Comparison of ENCODE assay signal across 17 mouse cellular contexts in genomic region chr13:102878631-102879030, GRCm38 (mm10).
A peak's percentile ranks its signal among the peaks of the same experiment; 100 is the strongest.
DNase-seq lines count a peak whose midpoint lies in the region; ATAC-seq and TF ChIP-seq lines count a peak whose summit lies in the region.
"Had no signal": no experiment of that assay in that cellular context is flagged by ENCODE, and none has a peak within 500 bp of the region (broad histone marks: within the 10 kb centered on the region; RNA-seq: fewer than 3 reads in every experiment).

No protein-coding gene starts in this region.

- 27% methylated on average over 6 of the region's 6 CpGs for WGBS in heart, embryonic 13.5 days
- WGBS in lung, postnatal 0 days = 21% methylated on average over 6 of the region's 6 CpGs
- 69% methylated on average over 6 of the region's 6 CpGs for WGBS in small intestine, adult 2 months
- 81% methylated on average over 6 of the region's 6 CpGs for WGBS in hindbrain, embryonic 14.5 days

- ATAC-seq in heart, embryonic 13.5 days (ENCODE audit: extremely low read depth, insufficient number of reproducible peaks, low FRiP score, low TSS enrichment) = no peak
- no peak for ATAC-seq in lung, postnatal 0 days
- no peak for ATAC-seq in hindbrain, embryonic 14.5 days (ENCODE audit: low FRiP score)
- ATAC-seq: forebrain, postnatal 0 days; inflammation-experienced regulatory T-cells, adult 6 months had no signal

- no peak overlapping the region for H3K4me3 ChIP-seq in heart, embryonic 13.5 days
- no peak overlapping the region for H3K4me3 ChIP-seq in lung, postnatal 0 days (ENCODE audit: low read depth, low read length)
- H3K4me3 ChIP-seq in small intestine, adult 2 months (ENCODE audit: low read depth, low read length) = no peak overlapping the region
- no peak overlapping the region for H3K4me3 ChIP-seq in hindbrain, embryonic 14.5 days (replicated peaks; ENCODE audit: low read length)
- H3K4me3 ChIP-seq: liver, embryonic 13.5 days; midbrain, embryonic 10.5 days; neural tube, embryonic 13.5 days had no signal

- TF ChIP-seq EP300 in lung, postnatal 0 days (IDR thresholded peaks at IDR 0.05) = no peak

- TF ChIP-seq CTCF in lung, postnatal 0 days (IDR thresholded peaks at IDR 0.05) = no peak
- TF ChIP-seq CTCF in small intestine, adult 2 months (IDR thresholded peaks at IDR 0.05; ENCODE audit: extremely low read depth, insufficient read length, insufficient replicate concordance, low read depth, low read length) = no peak

- no peaks in the 10 kb centered on the region for H3K36me3 ChIP-seq in heart, embryonic 13.5 days
- H3K36me3 ChIP-seq in lung, postnatal 0 days (ENCODE audit: insufficient read depth, low read length) = no peaks in the 10 kb centered on the region
- no peaks in the 10 kb centered on the region for H3K36me3 ChIP-seq in small intestine, adult 2 months (ENCODE audit: control insufficient read depth, insufficient read depth, low read length)
- no peaks in the 10 kb centered on the region for H3K36me3 ChIP-seq in hindbrain, embryonic 14.5 days (replicated peaks; ENCODE audit: control insufficient read depth, insufficient read depth)
- H3K36me3 ChIP-seq: liver, embryonic 13.5 days; midbrain, embryonic 10.5 days; neural tube, embryonic 13.5 days had no signal

- H3K9ac ChIP-seq in heart, embryonic 13.5 days = no peak overlapping the region
- H3K9ac ChIP-seq in lung, postnatal 0 days (replicated peaks; ENCODE audit: low read depth) = no peak overlapping the region
- no peak overlapping the region for H3K9ac ChIP-seq in hindbrain, embryonic 14.5 days
- H3K9ac ChIP-seq: forebrain, postnatal 0 days; liver, embryonic 13.5 days; neural tube, embryonic 13.5 days had no signal

- no peak for TF ChIP-seq POLR2A in small intestine, adult 2 months (IDR thresholded peaks at IDR 0.05; ENCODE audit: low read depth, low read length)

- H3K27me3 ChIP-seq in heart, embryonic 13.5 days (replicated peaks) = no peaks in the 10 kb centered on the region
- no peaks in the 10 kb centered on the region for H3K27me3 ChIP-seq in lung, postnatal 0 days (replicated peaks; ENCODE audit: insufficient read depth, low read length)
- no peaks in the 10 kb centered on the region for H3K27me3 ChIP-seq in small intestine, adult 2 months (ENCODE audit: control insufficient read depth, insufficient read depth, low read length)
- no peaks in the 10 kb centered on the region for H3K27me3 ChIP-seq in hindbrain, embryonic 14.5 days (ENCODE audit: control insufficient read depth, insufficient read depth, low read length)
- H3K27me3 ChIP-seq: liver, embryonic 13.5 days; neural tube, embryonic 13.5 days had no signal

- no peak overlapping the region for H3K4me2 ChIP-seq in heart, embryonic 13.5 days
- H3K4me2 ChIP-seq in lung, postnatal 0 days (replicated peaks; ENCODE audit: low read depth, low read length) = no peak overlapping the region
- H3K4me2 ChIP-seq in hindbrain, embryonic 14.5 days (replicated peaks) = no peak overlapping the region
- H3K4me2 ChIP-seq: liver, embryonic 13.5 days; neural tube, embryonic 13.5 days had no signal

- H3K9me3 ChIP-seq in heart, embryonic 13.5 days = no peaks in the 10 kb centered on the region
- no peaks in the 10 kb centered on the region for H3K9me3 ChIP-seq in lung, postnatal 0 days (ENCODE audit: low read length)
- no peaks in the 10 kb centered on the region for H3K9me3 ChIP-seq in hindbrain, embryonic 14.5 days (ENCODE audit: control insufficient read depth, low read length)
- H3K9me3 ChIP-seq: liver, embryonic 13.5 days; midbrain, embryonic 10.5 days; neural tube, embryonic 13.5 days had no signal

- peak overlapping the region; percentile 54 for H3K27ac ChIP-seq in heart, embryonic 13.5 days (replicated peaks)
- 0 out of 2 replicates have a peak overlapping the region, but pooled peaks have one; percentile 27 for H3K27ac ChIP-seq in lung, postnatal 0 days (ENCODE audit: low read length)
- H3K27ac ChIP-seq in small intestine, adult 2 months (ENCODE audit: insufficient read depth, low read depth, low read length) = peak overlapping the region; percentile 12; the same call in 1 of the 2 replicates
- H3K27ac ChIP-seq in hindbrain, embryonic 14.5 days = no peak overlapping the region
- H3K27ac ChIP-seq: liver, embryonic 13.5 days; midbrain, embryonic 10.5 days; neural tube, embryonic 13.5 days had no signal

- peaks cover 69% of the 10 kb centered on the region for H3K4me1 ChIP-seq in heart, embryonic 13.5 days
- peaks cover 23% of the 10 kb centered on the region; the same call in 1 of the 2 replicates for H3K4me1 ChIP-seq in lung, postnatal 0 days (ENCODE audit: insufficient read depth, low read depth, low read length)
- no peaks in the 10 kb centered on the region; the same call in 1 of the 2 replicates for H3K4me1 ChIP-seq in small intestine, adult 2 months (ENCODE audit: control insufficient read depth, insufficient read depth, insufficient read length, low read length)
- peaks cover 14% of the 10 kb centered on the region; the same call in 1 of the 2 replicates for H3K4me1 ChIP-seq in hindbrain, embryonic 14.5 days (replicated peaks; ENCODE audit: control insufficient read depth, insufficient read depth, low read length)

- intact Hi-C loops in heart, postnatal 14 days (cut with DNase I) = no loop called here

- no peak for DNase-seq in heart, postnatal 14 days
- DNase-seq in lung, postnatal 0 days (ENCODE audit: low spot score) = no peak
- DNase-seq in lung, postnatal 36 days = no peak
- DNase-seq in cerebellum, adult 11-12 months = no peak
- DNase-seq in hindbrain, embryonic 14.5 days (ENCODE audit: low spot score) = no peak
- DNase-seq: adrenal gland, postnatal 36 days; cerebellum, adult 9-11 months; forebrain, postnatal 0 days; kidney, postnatal 14 days; liver, embryonic 13.5 days; lung, postnatal 4 days; thymus, adult 18-20 months had no signal
